Mouse (Mus musculus) lung, embryonic 16.5 days (tissue): ENCODE results near the gene Ifitm6. TPM values are rescaled to one million over a fixed set of nuclear protein-coding genes. Genes with fewer than 3 reads are reported as not detected.
"Not testable (repeated sequence)": the region's sequence is repeated elsewhere in the genome, so short reads cannot be mapped to it uniquely, and the experiment has no call there.

ENCODE experiments used
- ATAC-seq: fragments of 200-750 bp; cut with Nextera tagmentation; 2 replicates; pipeline ENCODE4 v1.8.0; 2017; ENCODE audit warnings: low read depth, mild to moderate bottlenecking, moderate library complexity
- H3K27ac ChIP-seq: fragments of 300-500 bp; sonication (generic); 2 replicates; pipeline ENCODE4 v1.5.1; 2014; ENCODE audit warnings: mild to moderate bottlenecking, control low read depth, low read length
- H3K27me3 ChIP-seq: fragments of 300-500 bp; sonication (generic); 2 replicates; pipeline ENCODE4 v1.6.1; 2014; ENCODE audit warnings: low read depth, low read length, mixed read lengths; ENCODE audit not compliant: control insufficient read depth, insufficient read depth
- H3K36me3 ChIP-seq: fragments of 300-500 bp; sonication (generic); 2 replicates; pipeline ENCODE4 v1.6.1; 2014; ENCODE audit warnings: low read length; ENCODE audit not compliant: control insufficient read depth, insufficient read depth
- H3K4me1 ChIP-seq: fragments of 300-500 bp; sonication (generic); replicated peaks from 2 replicates; pipeline ENCODE4 v1.6.1; 2014; ENCODE audit warnings: low read length, mixed read lengths; ENCODE audit not compliant: control insufficient read depth, insufficient read depth
- H3K4me2 ChIP-seq: fragments of 300-500 bp; sonication (generic); 2 replicates; pipeline ENCODE4 v1.6.1; 2014; ENCODE audit warnings: low read depth, low read length, control low read depth
- H3K4me3 ChIP-seq: fragments of 300-500 bp; sonication (generic); 2 replicates; pipeline ENCODE4 v1.5.1; 2014; ENCODE audit warnings: mild to moderate bottlenecking, low read length, control low read depth
- H3K9ac ChIP-seq: fragments of 300-500 bp; sonication (generic); 2 replicates; pipeline ENCODE4 v1.6.1; 2014; ENCODE audit warnings: low read length, control low read depth
- H3K9me3 ChIP-seq: fragments of 300-500 bp; sonication (generic); 2 replicates; pipeline ENCODE4 v1.6.1; 2016; ENCODE audit warnings: low read length; ENCODE audit not compliant: control insufficient read depth
- WGBS: fragments of 180-500 bp; shearing (Covaris S2); extraction: QIAGEN DNeasy Blood & Tissue Kit; methylation state at CpG from one replicate; pipeline ENCODE4 v1.1.7; 2014; 5-methylcytosine and 5-hydroxymethylcytosine counted together
- polyA plus RNA-seq: library from polyadenylated mRNA; unstranded; fragments of >200 nt; fragmentation: Nextera tagmentation; extraction: Ambion mirVana; gene quantifications from 2 replicates; pipeline ENCODE4 v1.2.1, GENCODE M21; 2015

Gene Ifitm6
- polyA plus RNA-seq, 1 experiment from 2014 or later, result 1.5 TPM

DNA sequence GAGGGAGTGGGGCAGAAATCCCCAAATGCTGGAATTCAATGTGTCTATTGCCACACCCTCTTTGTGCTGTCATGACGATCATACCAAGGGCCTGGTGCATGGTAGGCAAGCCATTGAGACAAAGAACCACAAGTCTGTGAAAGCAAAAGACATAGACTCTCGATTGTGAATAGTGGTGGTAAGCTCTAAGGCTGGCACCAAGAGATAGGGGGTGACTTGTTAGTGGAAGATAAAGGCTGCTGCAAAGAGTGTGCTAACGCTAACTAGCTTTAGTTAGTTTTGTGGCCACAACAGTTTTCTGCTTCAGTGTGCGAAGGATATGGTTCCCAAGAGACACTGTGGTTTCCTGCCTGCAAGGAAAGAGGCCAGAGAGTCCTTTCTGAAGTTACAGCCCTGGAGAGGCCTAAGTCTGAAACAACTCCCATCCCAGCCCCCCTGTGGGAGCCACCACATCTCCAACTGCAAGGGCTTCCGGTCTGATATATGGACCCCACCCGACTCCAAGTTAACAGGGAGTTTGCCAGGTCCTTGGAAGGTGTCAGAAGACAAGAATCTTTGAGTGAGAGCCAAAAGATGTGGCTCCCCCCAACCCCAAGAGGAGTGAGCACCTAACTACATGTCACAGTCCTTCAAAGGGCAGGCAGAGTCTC lies 29.3 kb upstream of the Ifitm6 start:
- H3K36me3 ChIP-seq, result no peaks in the 10 kb centered on the region
- H3K4me2 ChIP-seq, result peak overlapping the region; percentile 71
- H3K9ac ChIP-seq, result peak overlapping the region; percentile 50; the same call in 1 of the 2 replicates
- ATAC-seq, result no peak
- H3K4me3 ChIP-seq, result peak overlapping the region; percentile 10; the same call in 1 of the 2 replicates
- WGBS, result 61% methylated on average over 6 of the region's 6 CpGs
- H3K4me1 ChIP-seq, result peaks cover 12% of the 10 kb centered on the region
- H3K9me3 ChIP-seq, result no peaks in the 10 kb centered on the region
- H3K27me3 ChIP-seq, result no peaks in the 10 kb centered on the region
- peak overlapping the region; percentile 95 for H3K27ac ChIP-seq

DNA sequence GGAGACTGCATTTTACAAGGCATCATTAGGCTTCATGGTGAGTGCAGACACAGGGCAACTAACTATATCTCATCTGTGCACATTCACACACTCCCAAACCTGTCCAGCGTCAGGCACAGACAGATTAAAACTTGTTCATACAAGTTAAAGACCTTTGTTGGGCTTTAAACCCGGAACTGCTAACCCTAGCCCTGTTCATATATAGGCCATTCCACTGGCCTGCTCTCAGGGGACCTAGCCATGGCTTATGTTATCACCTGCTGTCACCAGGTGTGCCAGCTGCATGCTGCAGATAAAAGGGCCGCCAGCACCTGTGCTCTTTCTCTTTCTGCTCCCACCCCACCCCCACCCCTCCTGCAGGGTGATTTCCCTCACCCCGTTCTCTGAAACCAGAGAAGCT lies 24.8 kb upstream of the Ifitm6 start:
- Histone ChIP-seq H3K36me3 (no peaks in the 10 kb centered on the region), H3K9ac (no peak overlapping the region), H3K27ac (peak overlapping the region; percentile 57), H3K9me3 (no peaks in the 10 kb centered on the region), H3K27me3 (no peaks in the 10 kb centered on the region), H3K4me2 (no peak overlapping the region), H3K4me3 (no peak overlapping the region), H3K4me1 (peaks cover 16% of the 10 kb centered on the region)
- WGBS, result 44% methylated on average over 4 of the region's 4 CpGs
- no peak for ATAC-seq

DNA sequence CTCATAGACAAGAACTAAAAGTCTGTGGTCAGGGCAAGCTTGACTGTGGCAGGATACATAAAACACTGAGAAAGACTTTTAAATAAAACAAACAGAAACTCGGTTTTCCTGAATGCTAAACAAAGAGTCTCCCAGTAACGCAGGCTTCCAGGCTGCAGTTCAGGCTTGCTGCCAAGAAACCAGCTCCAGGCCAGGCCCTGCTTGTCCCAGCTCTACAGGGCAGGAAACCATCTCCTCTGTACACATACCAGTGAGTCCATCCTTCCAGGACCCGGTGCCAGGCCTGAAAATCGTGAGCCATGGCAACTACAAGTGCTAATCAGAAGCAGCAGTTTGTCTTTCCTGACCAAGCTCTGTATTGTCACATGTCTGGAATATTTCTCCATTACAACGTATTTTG lies 23.9 kb upstream of the Ifitm6 start:
- Histone ChIP-seq H3K4me3 (no peak overlapping the region), H3K9ac (0 out of 2 replicates have a peak overlapping the region, but pooled peaks have one; percentile 20), H3K36me3 (no peaks in the 10 kb centered on the region), H3K4me1 (peaks cover 8% of the 10 kb centered on the region), H3K27ac (peak overlapping the region; percentile 96), H3K4me2 (peak overlapping the region; percentile 37; the same call in 1 of the 2 replicates), H3K27me3 (no peaks in the 10 kb centered on the region), H3K9me3 (no peaks in the 10 kb centered on the region)
- 4% methylated on average over 5 of the region's 5 CpGs for WGBS
- peak; percentile 96 for ATAC-seq

DNA sequence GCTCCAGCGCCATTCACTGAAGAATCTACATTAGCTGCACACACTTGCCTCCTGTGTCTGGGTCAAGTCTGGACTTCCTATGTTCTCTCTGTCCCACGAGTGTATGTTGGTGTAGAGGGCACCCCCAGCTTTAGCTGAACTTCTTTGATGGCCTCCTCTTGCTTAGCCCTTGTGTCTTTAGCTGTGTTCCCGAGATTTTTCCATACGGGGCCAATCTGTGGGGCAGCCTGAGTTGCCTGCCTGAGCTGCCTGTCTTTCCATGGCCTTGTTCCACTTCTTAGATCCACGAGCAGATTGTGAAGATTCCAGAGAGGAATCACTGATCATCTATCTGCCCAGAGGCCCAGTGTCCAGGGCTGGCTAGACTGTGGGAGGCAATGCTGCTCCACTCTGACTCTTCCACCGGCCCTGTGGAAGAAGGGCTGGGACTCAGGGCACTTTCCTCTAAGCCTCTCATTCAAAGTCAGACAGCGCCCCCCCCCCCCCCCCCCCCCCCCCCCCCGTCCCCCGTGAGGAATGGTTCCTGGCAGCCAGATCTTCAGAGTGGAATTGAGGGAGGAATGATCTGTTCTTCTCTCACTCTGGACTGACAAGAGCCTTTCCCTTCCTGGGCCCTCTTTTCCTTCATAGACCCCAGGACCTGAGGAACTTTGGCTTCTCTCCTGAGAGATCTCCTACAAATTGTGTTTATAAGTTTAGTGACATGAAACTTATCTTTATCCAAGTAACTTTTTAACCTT lies 23.3 kb upstream of the Ifitm6 start:
- Histone ChIP-seq H3K27me3 (no peaks in the 10 kb centered on the region), H3K9me3 (no peaks in the 10 kb centered on the region), H3K9ac (no peak overlapping the region; the same call in 1 of the 2 replicates), H3K4me2 (peak overlapping the region; percentile 37; the same call in 1 of the 2 replicates), H3K4me3 (peak overlapping the region; percentile 9; the same call in 1 of the 2 replicates), H3K4me1 (peaks cover 8% of the 10 kb centered on the region), H3K36me3 (no peaks in the 10 kb centered on the region), H3K27ac (peak overlapping the region; percentile 96)
- ATAC-seq, result peak; percentile 62
- WGBS, result 27% methylated on average over 6 of the region's 9 CpGs

DNA sequence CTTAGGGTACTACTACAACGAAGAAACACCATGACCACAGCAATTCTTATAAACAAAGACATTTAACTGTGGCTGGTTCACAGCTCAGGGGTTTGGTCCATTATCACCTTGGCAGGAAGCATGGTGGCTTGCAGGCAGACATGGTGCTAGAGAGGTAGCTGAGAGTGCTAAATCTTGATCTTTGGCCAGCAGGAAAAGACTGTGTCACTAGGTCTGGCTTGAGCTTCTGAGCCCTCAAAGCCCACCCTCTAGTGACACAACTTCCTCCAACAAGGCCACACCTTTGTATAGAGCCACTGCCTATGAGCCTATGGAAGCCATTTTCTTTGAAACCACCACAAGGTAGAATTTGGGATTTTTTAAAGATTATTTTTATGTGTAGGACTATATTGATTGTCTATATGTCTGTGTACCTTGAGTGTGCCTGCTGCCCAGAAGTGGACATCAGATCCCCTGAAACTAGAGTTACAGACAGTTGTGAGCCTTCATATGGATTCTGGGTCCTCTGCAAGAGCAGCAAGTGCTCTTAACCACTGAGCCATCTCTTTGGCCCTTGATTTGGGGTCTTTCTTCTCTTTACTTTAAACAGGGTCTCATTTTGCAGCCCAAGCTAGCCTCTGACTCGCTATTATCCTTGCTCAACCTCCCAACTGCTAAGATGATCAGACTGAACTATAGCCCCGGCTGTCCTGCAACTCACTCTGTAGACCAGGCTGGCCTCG lies 21.8 kb upstream of the Ifitm6 start:
- no peak overlapping the region for H3K27ac ChIP-seq
- no peak for ATAC-seq
- H3K4me1 ChIP-seq, result peaks cover 8% of the 10 kb centered on the region
- 89% methylated on average over 4 of the region's 4 CpGs for WGBS
- H3K9me3 ChIP-seq, result no peaks in the 10 kb centered on the region
- H3K27me3 ChIP-seq, result no peaks in the 10 kb centered on the region
- no peak overlapping the region for H3K4me3 ChIP-seq
- H3K36me3 ChIP-seq, result no peaks in the 10 kb centered on the region
- H3K4me2 ChIP-seq, result no peak overlapping the region
- no peak overlapping the region for H3K9ac ChIP-seq

DNA sequence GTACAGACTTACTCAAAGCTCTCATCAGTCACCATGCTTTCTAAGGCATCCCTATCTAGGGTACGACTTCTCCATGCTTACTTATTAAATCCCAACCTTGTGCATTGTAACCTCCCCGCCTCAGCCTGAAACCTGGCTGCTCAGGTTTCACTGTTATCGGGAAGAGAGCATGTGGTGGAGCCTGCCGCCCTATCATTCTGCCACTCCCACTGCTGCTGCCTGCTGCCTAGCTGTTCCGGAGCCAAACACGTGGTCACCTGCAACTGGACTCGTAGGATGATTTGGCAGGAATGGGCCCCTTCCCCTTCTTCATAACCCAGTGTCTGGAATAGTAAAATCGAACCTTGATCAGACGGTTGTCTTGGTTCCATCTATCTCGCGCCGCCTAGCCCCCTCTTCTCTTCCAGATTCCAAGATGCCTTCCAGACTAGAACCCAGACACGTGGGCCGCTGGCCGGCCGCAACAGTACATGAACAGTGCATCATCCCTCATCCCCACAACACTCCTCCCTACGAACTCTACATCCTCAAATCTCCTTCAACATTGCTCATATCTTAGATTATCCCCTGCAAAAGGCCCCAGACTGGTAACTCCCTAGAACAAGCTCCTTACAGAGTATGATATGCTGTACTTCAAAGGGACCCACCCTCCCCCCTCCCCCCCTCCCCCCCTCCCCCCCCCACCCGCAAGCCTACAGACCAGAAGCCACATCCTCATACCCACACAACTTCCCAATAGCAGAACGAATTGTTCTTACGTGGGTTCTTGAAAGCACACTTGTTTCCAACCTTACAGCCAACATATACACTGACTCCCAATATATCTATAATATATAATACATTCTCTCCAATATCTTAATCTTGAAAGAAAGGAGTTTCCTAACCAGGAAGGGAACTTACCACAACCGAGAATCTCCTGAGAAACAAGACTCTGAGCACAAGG lies 20.6 kb upstream of the Ifitm6 start:
- Histone ChIP-seq H3K27ac (no peak overlapping the region), H3K4me2 (no peak overlapping the region), H3K27me3 (no peaks in the 10 kb centered on the region), H3K9me3 (no peaks in the 10 kb centered on the region), H3K36me3 (no peaks in the 10 kb centered on the region), H3K9ac (no peak overlapping the region), H3K4me3 (no peak overlapping the region), H3K4me1 (peaks cover 8% of the 10 kb centered on the region)
- 55% methylated on average over 20 of the region's 21 CpGs for WGBS
- no peak for ATAC-seq

DNA sequence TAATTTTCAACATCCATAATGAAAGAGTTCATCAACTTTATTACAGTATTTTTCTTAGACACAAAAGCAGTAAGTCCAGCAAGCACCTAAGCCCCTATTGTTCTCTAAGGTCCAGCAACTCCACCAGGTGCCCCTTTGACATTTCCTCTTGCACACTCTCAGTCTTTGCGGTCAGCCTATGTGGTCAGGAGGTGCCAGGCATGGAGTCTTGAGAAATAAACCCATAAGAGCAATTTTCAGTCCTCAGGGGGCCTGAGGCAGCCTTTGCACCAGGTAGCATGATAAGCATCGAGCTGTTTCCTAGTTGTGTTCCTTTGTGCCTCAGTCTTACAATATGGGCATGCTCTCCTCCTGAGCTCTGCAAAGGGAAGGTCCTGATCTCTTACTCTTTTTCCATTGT lies 18.9 kb upstream of the Ifitm6 start:
- not testable (repeated sequence) for H3K4me3 ChIP-seq, H3K27ac ChIP-seq, H3K4me2 ChIP-seq, H3K9ac ChIP-seq, H3K36me3 ChIP-seq, H3K27me3 ChIP-seq, ATAC-seq, H3K4me1 ChIP-seq, H3K9me3 ChIP-seq
- WGBS, result 74% methylated on average over 1 of the region's 2 CpGs

DNA sequence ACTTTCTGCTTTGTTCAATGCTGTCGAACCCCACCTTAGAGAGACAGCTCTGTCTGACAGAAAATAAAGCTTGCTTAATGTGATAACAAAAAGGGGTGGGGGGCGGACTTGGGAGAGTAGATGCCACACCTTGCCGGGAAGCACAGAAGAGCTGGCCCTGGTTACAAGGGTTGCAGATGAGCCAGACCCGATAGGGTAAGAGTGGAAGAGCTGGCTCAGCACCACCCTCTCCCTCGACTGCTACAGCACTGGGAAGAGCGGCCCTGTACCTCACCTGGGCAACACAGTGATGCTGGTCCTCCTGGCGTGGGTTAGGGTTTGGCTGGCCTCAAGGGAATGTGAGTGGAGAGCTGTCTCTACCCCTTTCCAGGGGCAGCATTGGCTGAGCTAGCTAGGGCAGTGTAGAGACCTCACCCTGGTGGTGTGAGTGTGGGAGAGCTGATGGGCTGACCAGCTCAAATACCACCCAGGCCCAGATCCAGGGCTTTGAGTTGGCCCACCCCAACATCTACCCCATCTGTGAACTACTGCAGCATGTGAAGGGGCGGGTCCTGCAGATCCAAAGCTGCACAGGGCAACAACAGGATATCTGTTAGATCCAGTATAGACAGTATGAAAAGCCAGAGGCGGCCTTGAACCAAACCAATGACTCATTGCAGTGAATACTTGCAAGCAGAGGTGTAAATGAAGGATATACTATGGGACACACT lies 14.9 kb upstream of the Ifitm6 start:
- WGBS, result 64% methylated on average over 9 of the region's 9 CpGs
- no peak overlapping the region for H3K4me2 ChIP-seq
- no peak for ATAC-seq
- H3K36me3 ChIP-seq, result no peaks in the 10 kb centered on the region
- H3K27me3 ChIP-seq, result no peaks in the 10 kb centered on the region
- no peak overlapping the region for H3K27ac ChIP-seq
- H3K9ac ChIP-seq, result no peak overlapping the region
- H3K4me1 ChIP-seq, result no peaks in the 10 kb centered on the region
- H3K9me3 ChIP-seq, result no peaks in the 10 kb centered on the region
- H3K4me3 ChIP-seq, result no peak overlapping the region
